Mouse (Mus musculus): ENCODE data around the gene Odc1. TPM values are rescaled to one million over a fixed set of nuclear protein-coding genes. Genes with fewer than 3 reads are reported as not detected.

The Odc1 gene
- polyA plus RNA-seq, 1 experiment from 2014 or later, result 113 TPM

GRCm38 (mm10) chr12:17574591-17574990, 30.0 kb downstream of the Odc1 start:
- no peak overlapping the region for H3K27ac ChIP-seq (ENCODE audit: low read length)
- no peak for ATAC-seq (replicated peaks; ENCODE audit: extremely low read depth, insufficient read depth, low FRiP score)
- 73% methylated on average over 4 of the region's 4 CpGs for WGBS

DNA sequence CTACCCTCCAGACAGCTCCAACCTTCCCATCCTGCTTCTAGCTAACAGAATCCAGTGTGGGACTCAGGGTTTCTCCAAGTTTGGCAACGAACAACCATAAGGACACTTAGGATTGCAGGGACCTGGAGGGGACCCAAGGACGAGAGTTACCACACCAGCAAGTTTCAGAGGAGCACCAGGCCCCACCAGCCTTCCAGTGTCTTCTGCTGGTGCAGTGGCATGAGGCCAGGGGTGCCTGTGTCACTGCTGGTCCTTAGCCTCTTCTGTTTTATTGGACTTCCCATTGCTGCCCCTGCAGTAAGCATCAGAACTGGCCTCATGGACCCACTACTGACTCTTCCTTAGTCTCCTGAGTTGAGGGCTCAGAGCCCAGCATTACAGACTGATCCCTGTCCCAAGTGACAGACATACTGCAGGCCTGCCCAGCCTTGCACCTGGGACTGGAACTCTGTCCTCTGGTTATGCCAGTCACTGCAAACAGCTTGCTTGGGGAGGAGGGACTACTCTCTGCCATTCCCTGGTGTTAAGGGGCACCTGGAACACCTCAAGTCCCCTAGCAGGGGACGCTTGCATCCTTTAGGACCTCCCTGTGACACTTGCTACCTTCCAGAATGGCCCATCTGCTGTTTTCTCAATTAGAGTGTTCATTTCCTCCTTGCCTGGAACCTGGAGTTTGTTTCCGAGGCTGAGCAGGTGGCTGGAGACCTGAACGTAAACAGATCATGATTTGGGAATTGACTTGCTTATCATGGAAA, 30.7 kb downstream of the Odc1 start:
- no peak for ATAC-seq (replicated peaks; ENCODE audit: extremely low read depth, insufficient read depth, low FRiP score)
- Histone ChIP-seq H3K4me3 (ENCODE audit: low read length) (no peak overlapping the region), H3K27me3 (ENCODE audit: control insufficient read depth, insufficient read depth, low read length) (peaks cover 7% of the 10 kb centered on the region; the same call in 1 of the 2 replicates), H3K27ac (ENCODE audit: low read length) (no peak overlapping the region), H3K9me3 (replicated peaks; ENCODE audit: control insufficient read depth, low read length) (no peaks in the 10 kb centered on the region), H3K4me1 (ENCODE audit: control insufficient read depth, insufficient read depth, low read length) (peaks cover 4% of the 10 kb centered on the region), H3K4me2 (ENCODE audit: low read depth, low read length) (no peak overlapping the region), H3K36me3 (ENCODE audit: control insufficient read depth, insufficient read depth) (no peaks in the 10 kb centered on the region), H3K9ac (ENCODE audit: low read length) (no peak overlapping the region)
- 60% methylated on average over 5 of the region's 5 CpGs for WGBS

More at GRCm38 (mm10) chr12:17574591-17574990, 30.0 kb downstream of the Odc1 start:
- Histone ChIP-seq H3K4me3 (ENCODE audit: low read length) (no peak overlapping the region), H3K4me2 (ENCODE audit: low read depth, low read length) (no peak overlapping the region), H3K9ac (ENCODE audit: low read length) (no peak overlapping the region), H3K9me3 (replicated peaks; ENCODE audit: control insufficient read depth, low read length) (no peaks in the 10 kb centered on the region), H3K4me1 (ENCODE audit: control insufficient read depth, insufficient read depth, low read length) (peaks cover 4% of the 10 kb centered on the region), H3K27me3 (ENCODE audit: control insufficient read depth, insufficient read depth, low read length) (peaks cover 7% of the 10 kb centered on the region; the same call in 1 of the 2 replicates), H3K36me3 (ENCODE audit: control insufficient read depth, insufficient read depth) (no peaks in the 10 kb centered on the region)

DNA sequence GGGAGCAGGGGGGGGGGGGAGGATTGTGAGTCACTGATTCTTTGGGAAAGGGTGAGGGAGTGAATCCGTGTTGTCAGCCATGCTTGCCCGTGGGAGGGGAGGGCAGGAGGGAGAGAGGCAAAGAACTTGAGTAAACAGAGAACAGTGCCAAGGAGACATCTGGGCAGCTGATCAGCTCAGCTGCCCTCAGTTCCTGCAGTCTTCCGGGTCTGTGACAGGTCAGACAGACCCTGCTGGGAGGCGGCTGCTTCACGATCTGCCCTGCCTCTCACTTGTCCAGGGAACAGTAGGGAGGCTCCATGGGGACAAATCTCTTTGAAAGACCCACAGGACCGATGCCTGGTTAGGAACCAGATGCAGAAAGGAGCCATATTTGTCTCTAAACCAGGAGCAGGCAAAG, 31.4 kb downstream of the Odc1 start:
- Histone ChIP-seq H3K4me3 (ENCODE audit: low read length) (no peak overlapping the region), H3K36me3 (ENCODE audit: control insufficient read depth, insufficient read depth) (no peaks in the 10 kb centered on the region), H3K4me1 (ENCODE audit: control insufficient read depth, insufficient read depth, low read length) (peaks cover 4% of the 10 kb centered on the region), H3K4me2 (ENCODE audit: low read depth, low read length) (peak overlapping the region; percentile 4), H3K9me3 (replicated peaks; ENCODE audit: control insufficient read depth, low read length) (no peaks in the 10 kb centered on the region), H3K27ac (ENCODE audit: low read length) (no peak overlapping the region), H3K9ac (ENCODE audit: low read length) (no peak overlapping the region; the same call in 1 of the 2 replicates), H3K27me3 (ENCODE audit: control insufficient read depth, insufficient read depth, low read length) (peaks cover 7% of the 10 kb centered on the region; the same call in 1 of the 2 replicates)
- 8% methylated on average over 6 of the region's 6 CpGs for WGBS
- no peak for ATAC-seq (replicated peaks; ENCODE audit: extremely low read depth, insufficient read depth, low FRiP score)

DNA sequence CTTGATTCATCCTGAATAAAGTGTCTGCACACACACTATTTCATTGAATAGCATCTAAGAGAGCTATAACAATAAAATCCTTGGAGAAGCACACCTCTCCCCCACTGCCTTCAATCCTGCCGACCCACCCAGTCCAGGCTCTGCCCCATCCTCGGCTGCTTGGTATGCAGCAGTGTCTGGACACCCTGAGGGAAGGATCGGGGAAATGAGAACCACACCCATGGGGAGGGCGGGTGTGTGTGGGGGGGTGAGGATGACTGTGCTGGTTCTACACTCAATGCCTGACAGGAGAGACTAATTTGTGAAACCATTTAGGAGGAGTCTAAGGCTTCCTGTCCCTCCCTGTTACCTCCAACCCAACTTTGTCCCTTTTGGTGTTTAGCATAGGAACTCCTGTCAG, 34.0 kb downstream of the Odc1 start:
- H3K9ac ChIP-seq (ENCODE audit: low read length), result no peak overlapping the region

GRCm38 (mm10) chr12:17581001-17581400, 36.4 kb downstream of the Odc1 start:
- H3K27me3 ChIP-seq (ENCODE audit: control insufficient read depth, insufficient read depth, low read length), result peaks cover 7% of the 10 kb centered on the region; the same call in 1 of the 2 replicates
- ATAC-seq (replicated peaks; ENCODE audit: extremely low read depth, insufficient read depth, low FRiP score), result no peak
- no peak overlapping the region for H3K4me3 ChIP-seq (ENCODE audit: low read length)
- H3K4me1 ChIP-seq (ENCODE audit: control insufficient read depth, insufficient read depth, low read length), result peaks cover 4% of the 10 kb centered on the region
- WGBS, result 63% methylated on average over 6 of the region's 6 CpGs
- H3K9ac ChIP-seq (ENCODE audit: low read length), result no peak overlapping the region
- H3K27ac ChIP-seq (ENCODE audit: low read length), result no peak overlapping the region
- no peaks in the 10 kb centered on the region; the same call in 1 of the 2 replicates for H3K9me3 ChIP-seq (replicated peaks; ENCODE audit: control insufficient read depth, low read length)
- H3K4me2 ChIP-seq (ENCODE audit: low read depth, low read length), result no peak overlapping the region
- no peaks in the 10 kb centered on the region for H3K36me3 ChIP-seq (ENCODE audit: control insufficient read depth, insufficient read depth)

More for the DNA sequence above, 34.0 kb downstream of the Odc1 start:
- peaks cover 7% of the 10 kb centered on the region; the same call in 1 of the 2 replicates for H3K27me3 ChIP-seq (ENCODE audit: control insufficient read depth, insufficient read depth, low read length)
- H3K4me3 ChIP-seq (ENCODE audit: low read length), result no peak overlapping the region
- H3K36me3 ChIP-seq (ENCODE audit: control insufficient read depth, insufficient read depth), result no peaks in the 10 kb centered on the region
- no peaks in the 10 kb centered on the region for H3K9me3 ChIP-seq (replicated peaks; ENCODE audit: control insufficient read depth, low read length)
- H3K27ac ChIP-seq (ENCODE audit: low read length), result no peak overlapping the region
- ATAC-seq (replicated peaks; ENCODE audit: extremely low read depth, insufficient read depth, low FRiP score), result no peak
- 42% methylated on average over 4 of the region's 4 CpGs for WGBS
- H3K4me1 ChIP-seq (ENCODE audit: control insufficient read depth, insufficient read depth, low read length), result peaks cover 4% of the 10 kb centered on the region
- H3K4me2 ChIP-seq (ENCODE audit: low read depth, low read length), result no peak overlapping the region

DNA sequence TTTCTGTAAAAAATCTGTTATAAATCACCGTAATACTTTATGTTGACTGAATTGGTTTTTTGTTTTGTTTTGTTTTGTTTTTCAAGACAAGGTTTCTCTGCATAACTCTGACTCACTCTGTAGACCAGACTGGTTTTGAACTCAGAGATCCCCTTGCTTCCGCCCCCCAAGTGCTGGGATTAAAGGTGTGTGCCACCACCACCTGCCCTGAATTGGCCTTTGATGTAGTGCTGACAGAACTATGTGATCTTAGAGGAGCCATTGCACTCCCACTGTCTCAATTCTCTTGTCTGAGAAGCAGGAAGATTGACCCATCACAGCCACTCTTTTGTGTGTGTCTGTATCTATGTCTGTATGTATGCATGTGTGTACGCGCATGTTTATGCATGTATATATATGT, 37.8 kb downstream of the Odc1 start:
- Histone ChIP-seq H3K9me3 (replicated peaks; ENCODE audit: control insufficient read depth, low read length) (no peaks in the 10 kb centered on the region; the same call in 1 of the 2 replicates), H3K9ac (ENCODE audit: low read length) (no peak overlapping the region), H3K4me1 (ENCODE audit: control insufficient read depth, insufficient read depth, low read length) (no peaks in the 10 kb centered on the region), H3K27me3 (ENCODE audit: control insufficient read depth, insufficient read depth, low read length) (peaks cover 7% of the 10 kb centered on the region; the same call in 1 of the 2 replicates), H3K27ac (ENCODE audit: low read length) (no peak overlapping the region), H3K4me2 (ENCODE audit: low read depth, low read length) (no peak overlapping the region), H3K4me3 (ENCODE audit: low read length) (no peak overlapping the region), H3K36me3 (ENCODE audit: control insufficient read depth, insufficient read depth) (no peaks in the 10 kb centered on the region)
- no peak for ATAC-seq (replicated peaks; ENCODE audit: extremely low read depth, insufficient read depth, low FRiP score)
- WGBS, result 89% methylated on average over 4 of the region's 4 CpGs

- H3K9me3 ChIP-seq (replicated peaks; ENCODE audit: control insufficient read depth, low read length), result no peaks in the 10 kb centered on the region; the same call in 1 of the 2 replicates
- no peaks in the 10 kb centered on the region for H3K36me3 ChIP-seq (ENCODE audit: control insufficient read depth, insufficient read depth)
- H3K4me3 ChIP-seq (ENCODE audit: low read length), result no peak overlapping the region
- H3K27ac ChIP-seq (ENCODE audit: low read length), result no peak overlapping the region
- no peak overlapping the region for H3K4me2 ChIP-seq (ENCODE audit: low read depth, low read length)
- 0 out of 2 replicates have a peak, but pooled peaks cover 4% of the 10 kb centered on the region for H3K27me3 ChIP-seq (ENCODE audit: control insufficient read depth, insufficient read depth, low read length)
- ATAC-seq (replicated peaks; ENCODE audit: extremely low read depth, insufficient read depth, low FRiP score), result no peak
- H3K9ac ChIP-seq (ENCODE audit: low read length), result no peak overlapping the region
- no peaks in the 10 kb centered on the region for H3K4me1 ChIP-seq (ENCODE audit: control insufficient read depth, insufficient read depth, low read length)
- WGBS, result 62% methylated on average over 3 of the region's 3 CpGs
Observed at GRCm38 (mm10) chr12:17583860-17584259, 39.3 kb downstream of the Odc1 start.

- Histone ChIP-seq H3K4me2 (ENCODE audit: low read depth, low read length) (no peak overlapping the region), H3K4me1 (ENCODE audit: control insufficient read depth, insufficient read depth, low read length) (no peaks in the 10 kb centered on the region), H3K4me3 (ENCODE audit: low read length) (no peak overlapping the region), H3K27ac (ENCODE audit: low read length) (no peak overlapping the region), H3K27me3 (ENCODE audit: control insufficient read depth, insufficient read depth, low read length) (no peaks in the 10 kb centered on the region), H3K36me3 (ENCODE audit: control insufficient read depth, insufficient read depth) (no peaks in the 10 kb centered on the region), H3K9ac (ENCODE audit: low read length) (no peak overlapping the region), H3K9me3 (replicated peaks; ENCODE audit: control insufficient read depth, low read length) (no peaks in the 10 kb centered on the region; the same call in 1 of the 2 replicates)
- 78% methylated on average over 3 of the region's 3 CpGs for WGBS
- ATAC-seq (replicated peaks; ENCODE audit: extremely low read depth, insufficient read depth, low FRiP score), result no peak
Observed at GRCm38 (mm10) chr12:17586011-17586410, 41.4 kb downstream of the Odc1 start.

GRCm38 (mm10) chr12:17588436-17588835, 43.8 kb downstream of the Odc1 start:
- Histone ChIP-seq H3K4me3 (ENCODE audit: low read length) (no peak overlapping the region), H3K27ac (ENCODE audit: low read length) (no peak overlapping the region), H3K9ac (ENCODE audit: low read length) (no peak overlapping the region), H3K9me3 (replicated peaks; ENCODE audit: control insufficient read depth, low read length) (no peaks in the 10 kb centered on the region; the same call in 1 of the 2 replicates), H3K4me2 (ENCODE audit: low read depth, low read length) (no peak overlapping the region), H3K27me3 (ENCODE audit: control insufficient read depth, insufficient read depth, low read length) (no peaks in the 10 kb centered on the region), H3K36me3 (ENCODE audit: control insufficient read depth, insufficient read depth) (no peaks in the 10 kb centered on the region), H3K4me1 (ENCODE audit: control insufficient read depth, insufficient read depth, low read length) (no peaks in the 10 kb centered on the region)
- 83% methylated on average over 3 of the region's 3 CpGs for WGBS
- no peak for ATAC-seq (replicated peaks; ENCODE audit: extremely low read depth, insufficient read depth, low FRiP score)

Data from heart, embryonic 16.5 days (tissue).